Mouse (Mus musculus) liver, embryonic 14.5 days (tissue): ENCODE data around the gene BC048562. TPM values are rescaled to one million over a fixed set of nuclear protein-coding genes. Genes with fewer than 3 reads are reported as not detected.

ENCODE experiments used
- ATAC-seq: fragments of 200-750 bp; cut with Nextera tagmentation; 2 replicates; pipeline ENCODE4 v1.8.0; 2017; ENCODE audit warnings: moderate number of reproducible peaks, mild to moderate bottlenecking, moderate library complexity; ENCODE audit not compliant: insufficient read depth
- DNase-seq, 3 experiments: peaks; one replicate each; pipeline ENCODE4 v3.0.0-alpha.2; 2012 to 2013; ENCODE audit warnings: low read depth in 3 of 3, low spot score in 3 of 3
- H3K27ac ChIP-seq: fragments of 300-500 bp; sonication (generic); 2 replicates; pipeline ENCODE4 v1.5.1; 2014; ENCODE audit warnings: moderate library complexity, mild to moderate bottlenecking, control low read depth, inconsistent platforms
- H3K27me3 ChIP-seq: fragments of 300-500 bp; sonication (generic); 2 replicates; pipeline ENCODE4 v1.6.1; 2014; ENCODE audit warnings: mild to moderate bottlenecking, low read length, moderate library complexity; ENCODE audit not compliant: control insufficient read depth, insufficient read depth
- H3K36me3 ChIP-seq: fragments of 300-500 bp; sonication (generic); replicated peaks from 2 replicates; pipeline ENCODE4 v1.6.1; 2014; ENCODE audit warnings: low read depth; ENCODE audit not compliant: control insufficient read depth, insufficient read depth
- H3K4me1 ChIP-seq, 2 experiments: fragments of 200-500 bp in 1 of 2; fragments of 300-500 bp in 1 of 2; sonication (generic) in 1 of 2; replicated peaks; 2 replicates each; pipeline ENCODE4 v1.6.1; 2012 to 2014; ENCODE audit warnings: antibody characterized with exemption in 1 of 2, inconsistent platforms in 1 of 2, low read length in 1 of 2; ENCODE audit not compliant: control insufficient read depth in 2 of 2, insufficient read depth in 2 of 2
- H3K4me2 ChIP-seq: fragments of 300-500 bp; sonication (generic); 2 replicates; pipeline ENCODE4 v1.6.1; 2014; ENCODE audit warnings: low read depth, mild to moderate bottlenecking, control low read depth, moderate library complexity
- H3K4me3 ChIP-seq, 2 experiments: fragments of 200-500 bp in 1 of 2; fragments of 300-500 bp in 1 of 2; sonication (generic) in 1 of 2; 2 replicates each; pipeline ENCODE4 v1.5.1; 2012 to 2014; ENCODE audit warnings: low read depth in 2 of 2, low read length in 2 of 2, mild to moderate bottlenecking in 2 of 2, control low read depth in 1 of 2, inconsistent platforms in 1 of 2, moderate library complexity in 1 of 2; ENCODE audit not compliant: insufficient read depth in 1 of 2
- H3K9ac ChIP-seq: fragments of 300-500 bp; sonication (generic); replicated peaks from 2 replicates; pipeline ENCODE4 v1.6.1; 2014; ENCODE audit warnings: mild to moderate bottlenecking, control low read depth, moderate library complexity
- H3K9me3 ChIP-seq: fragments of 300-500 bp; sonication (generic); 2 replicates; pipeline ENCODE4 v1.6.1; 2016; ENCODE audit warnings: low read length, mixed read lengths; ENCODE audit not compliant: control insufficient read depth
- CTCF ChIP-seq: IDR thresholded peaks from 2 replicates; pipeline ENCODE4 v1.5.1; 2016; ENCODE audit warnings: antibody characterized with exemption, low read depth, control low read depth
- EP300 ChIP-seq: IDR thresholded peaks from 2 replicates; pipeline ENCODE4 v1.6.1; 2016; ENCODE audit warnings: antibody characterized with exemption, low read depth
- WGBS: fragments of 180-500 bp; shearing (Covaris S2); extraction: QIAGEN DNeasy Blood & Tissue Kit; methylation state at CpG from one replicate; pipeline ENCODE4 v1.1.7; 2014; ENCODE audit not compliant: insufficient replicate concordance; 5-methylcytosine and 5-hydroxymethylcytosine counted together
- polyA plus RNA-seq, 2 experiments: library from polyadenylated mRNA; depleted of rRNA in 1 of 2; stranded (reverse) in 1 of 2; unstranded in 1 of 2; fragments of >200 nt; fragmentation: Nextera tagmentation in 1 of 2; extraction: Ambion mirVana in 1 of 2; gene quantifications; 2 replicates each; pipeline versions ENCODE4 v1.2.1 to v1.2.3; 2012 to 2014

Gene BC048562
- polyA plus RNA-seq, 2 experiments: not detected

GRCm38 (mm10) chr9:108481520-108482210 is 45.4 kb downstream of the BC048562 start:
- Histone ChIP-seq H3K4me3 (no peak overlapping the region), H3K27ac (no peak overlapping the region), H3K4me2 (no peak overlapping the region), H3K9me3 (no peaks in the 10 kb centered on the region), H3K4me1 (peaks cover 0 to 6% of the 10 kb centered on the region in 2 experiments; a peak in 1 of 4 replicates), H3K27me3 (no peaks in the 10 kb centered on the region; the same call in 1 of the 2 replicates), H3K36me3 (no peaks in the 10 kb centered on the region), H3K9ac (no peak overlapping the region)
- no peak for TF ChIP-seq CTCF
- no peak for TF ChIP-seq EP300
- ATAC-seq: no peak
- 73% methylated on average over 19 of the region's 19 CpGs for WGBS
- DNase-seq: no peak

GRCm38 (mm10) chr9:108483051-108483790 is 46.9 kb downstream of the BC048562 start:
- TF ChIP-seq EP300 (no peak), CTCF (no peak)
- WGBS: 77% methylated on average over 18 of the region's 18 CpGs
- no peak for ATAC-seq
- Histone ChIP-seq H3K9me3 (no peaks in the 10 kb centered on the region), H3K36me3 (no peaks in the 10 kb centered on the region), H3K4me3 (no peak overlapping the region), H3K27me3 (no peaks in the 10 kb centered on the region; the same call in 1 of the 2 replicates), H3K27ac (no peak overlapping the region), H3K9ac (no peak overlapping the region), H3K4me2 (no peak overlapping the region), H3K4me1 (peaks cover 0 to 6% of the 10 kb centered on the region in 2 experiments; a peak in 1 of 4 replicates)
- no peak for DNase-seq

- Histone ChIP-seq H3K9ac (no peak overlapping the region), H3K4me2 (no peak overlapping the region), H3K36me3 (no peaks in the 10 kb centered on the region), H3K4me3 (no peak overlapping the region), H3K27ac (no peak overlapping the region), H3K27me3 (no peaks in the 10 kb centered on the region; the same call in 1 of the 2 replicates), H3K9me3 (no peaks in the 10 kb centered on the region), H3K4me1 (peaks cover 0 to 5% of the 10 kb centered on the region in 2 experiments; a peak in 1 of 4 replicates)
- TF ChIP-seq CTCF (no peak), EP300 (no peak)
- DNase-seq (no peak), ATAC-seq (no peak)
- WGBS: 79% methylated on average over 15 of the region's 15 CpGs
Observed at GRCm38 (mm10) chr9:108484021-108484420, 47.7 kb downstream of the BC048562 start.

GRCm38 (mm10) chr9:108485301-108485875 is 49.1 kb downstream of the BC048562 start:
- Histone ChIP-seq H3K4me1 (peaks cover 0 to 2% of the 10 kb centered on the region in 2 experiments; a peak in 1 of 4 replicates), H3K4me3 (no peak overlapping the region), H3K27me3 (no peaks in the 10 kb centered on the region), H3K36me3 (no peaks in the 10 kb centered on the region), H3K9me3 (no peaks in the 10 kb centered on the region), H3K9ac (no peak overlapping the region), H3K4me2 (no peak overlapping the region), H3K27ac (no peak overlapping the region)
- no peak for ATAC-seq
- no peak for DNase-seq
- TF ChIP-seq EP300 (no peak), CTCF (no peak)
- WGBS: 80% methylated on average over 19 of the region's 19 CpGs

- WGBS: 70% methylated on average over 8 of the region's 8 CpGs
- Histone ChIP-seq H3K36me3 (no peaks in the 10 kb centered on the region), H3K9me3 (no peaks in the 10 kb centered on the region), H3K27me3 (no peaks in the 10 kb centered on the region), H3K4me2 (no peak overlapping the region), H3K27ac (no peak overlapping the region), H3K9ac (no peak overlapping the region), H3K4me1 (peaks cover 4% of the 10 kb centered on the region in 2 experiments), H3K4me3 (no peak overlapping the region)
- TF ChIP-seq CTCF (no peak), EP300 (no peak)
- ATAC-seq (no peak), DNase-seq (no peak)
Observed at GRCm38 (mm10) chr9:108486973-108487530, 50.8 kb downstream of the BC048562 start.
